Mouse (Mus musculus) CD4-positive helper T cell, adult 2 months (primary cell): Measurements from ENCODE around the gene 1700028P14Rik.
"Not testable (repeated sequence)": the region's sequence is repeated elsewhere in the genome, so short reads cannot be mapped to it uniquely, and the experiment has no call there.

Source experiments
- DNase-seq: peaks from one replicate; pipeline ENCODE4 v3.0.0-alpha.2; 2012; ENCODE audit warnings: low read depth, missing footprints, low spot score

The 1700028P14Rik gene

GRCm38 (mm10) chr19:23652644-23653043 lies at the start of gene 1700028P14Rik:
Gene 1700028P14Rik (minus strand): TSS chr19:23652812.
- no peak for DNase-seq

- DNase-seq = no peak
These were observed 46.5 kb upstream of the 1700028P14Rik start for GRCm38 (mm10) chr19:23699131-23699530.

GRCm38 (mm10) chr19:23698366-23698765 lies 45.8 kb upstream of the 1700028P14Rik start:
- no peak for DNase-seq

- no peak for DNase-seq
These were observed 45.2 kb upstream of the 1700028P14Rik start for GRCm38 (mm10) chr19:23697861-23698260.

GRCm38 (mm10) chr19:23694344-23694743 lies 41.7 kb upstream of the 1700028P14Rik start:
- no peak for DNase-seq

GRCm38 (mm10) chr19:23688421-23688946 lies 35.9 kb upstream of the 1700028P14Rik start:
- no peak for DNase-seq

- peak; percentile 93 for DNase-seq
These were observed 34.8 kb upstream of the 1700028P14Rik start, which contains the start of gene Ptar1 for GRCm38 (mm10) chr19:23687296-23688021. Gene Ptar1 (plus strand): TSS chr19:23687429.

GRCm38 (mm10) chr19:23686962-23687295 lies 34.3 kb upstream of the 1700028P14Rik start:
- DNase-seq = no peak

- DNase-seq = not testable (repeated sequence)
These were observed 23.0 kb upstream of the 1700028P14Rik start for GRCm38 (mm10) chr19:23675656-23676055.

GRCm38 (mm10) chr19:23673021-23673420 lies 20.4 kb upstream of the 1700028P14Rik start:
- DNase-seq = no peak

GRCm38 (mm10) chr19:23668142-23668655 lies 15.6 kb upstream of the 1700028P14Rik start:
- no peak for DNase-seq

GRCm38 (mm10) chr19:23664083-23664482 lies 11.5 kb upstream of the 1700028P14Rik start:
- no peak for DNase-seq

GRCm38 (mm10) chr19:23658350-23658749 lies 5.7 kb upstream of the 1700028P14Rik start:
- DNase-seq = no peak

- DNase-seq = no peak
These were observed 4.8 kb upstream of the 1700028P14Rik start for GRCm38 (mm10) chr19:23657261-23657932.

GRCm38 (mm10) chr19:23653154-23653553 lies 542 bp upstream of the 1700028P14Rik start:
- DNase-seq = no peak

GRCm38 (mm10) chr19:23647308-23647707 lies 5.3 kb downstream of the 1700028P14Rik start:
- no peak for DNase-seq

- no peak for DNase-seq
These were observed 7.3 kb downstream of the 1700028P14Rik start for GRCm38 (mm10) chr19:23645347-23645746.

- no peak for DNase-seq
These were observed 8.8 kb downstream of the 1700028P14Rik start for GRCm38 (mm10) chr19:23643819-23644218.

- DNase-seq = no peak
These were observed 15.8 kb downstream of the 1700028P14Rik start for GRCm38 (mm10) chr19:23636786-23637185.

GRCm38 (mm10) chr19:23631611-23632492 lies 20.8 kb downstream of the 1700028P14Rik start:
- no peak for DNase-seq

GRCm38 (mm10) chr19:23614268-23614667 lies 38.3 kb downstream of the 1700028P14Rik start:
- no peak for DNase-seq
